Mouse (Mus musculus) adipose tissue, adult 10 weeks (tissue): ENCODE results near the gene Prdx6b. TPM values are rescaled to one million over a fixed set of nuclear protein-coding genes. Genes with fewer than 3 reads are reported as not detected.

Source experiments
- polyA plus RNA-seq: library from polyadenylated mRNA; stranded (reverse); fragments of 350-450 nt; fragmentation: Illumina TruSeq; extraction: RNeasy Lipid Tissue Mini Kit (QIAGEN cat#74804); gene quantifications from one replicate; pipeline ENCODE4 v1.2.3, GENCODE M21; 2014; ENCODE audit warnings: low read depth, low replicate concordance

The Prdx6b gene
- 4.7 TPM for polyA plus RNA-seq

GRCm38 (mm10) chr2:80292172-80292571 lies at the start of gene Prdx6b:
Prdx6b (plus strand) TSS chr2:80292472.

DNA sequence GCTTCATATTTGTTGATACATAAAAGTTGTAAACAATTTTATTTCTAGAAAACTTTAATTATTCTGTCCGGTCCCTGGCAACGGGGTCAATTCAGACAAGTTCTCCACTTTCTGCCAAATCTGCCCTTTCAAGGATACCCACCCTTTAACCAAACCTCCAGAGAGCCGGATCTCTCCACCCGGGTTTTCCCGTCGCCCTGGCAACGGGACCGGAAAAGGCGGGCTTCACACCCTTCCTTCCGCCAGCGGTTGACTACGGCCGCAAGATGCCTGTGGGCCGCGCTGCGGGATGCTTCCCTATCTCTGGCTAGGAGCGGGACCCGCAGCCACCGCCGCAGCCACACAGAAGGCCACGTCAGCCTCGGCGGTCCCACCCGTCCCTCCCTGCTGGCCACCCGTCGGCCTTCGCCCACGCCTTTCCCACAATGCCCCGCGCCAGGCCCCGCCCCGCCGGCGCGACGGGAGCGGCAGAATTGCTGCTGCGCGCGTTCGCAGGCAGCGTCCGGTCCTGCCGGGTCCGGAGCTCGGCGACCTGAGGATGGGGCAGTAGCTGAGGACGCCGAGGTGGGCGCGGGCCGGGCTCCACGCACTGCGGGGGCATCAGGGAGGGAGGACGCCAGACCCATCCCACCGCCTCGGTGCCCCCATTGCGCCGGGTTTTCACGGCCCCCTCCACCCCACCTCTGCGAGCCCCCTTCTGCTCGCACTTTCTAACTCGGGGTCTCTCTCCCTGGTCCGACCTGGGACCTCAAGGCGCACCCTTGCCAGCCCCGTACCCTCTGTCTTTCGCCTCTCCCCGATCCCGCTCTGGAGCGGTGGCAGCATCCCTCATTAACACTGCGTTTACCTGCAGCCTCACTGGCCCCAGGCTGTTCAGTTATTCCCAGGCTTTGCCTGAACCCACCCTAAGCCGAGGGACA lies 23.2 kb downstream of the Prdx6b start, which contains the start of gene Dnajc10:
Gene Dnajc10 (plus strand): TSS at position 225 of the 920 bp plus-strand sequence.

Other genes with a start within 250 kb of the Prdx6b start
- gene Pde1a, start 163.0 kb upstream of the Prdx6b start, polyA plus RNA-seq: 35.9 TPM
- 403 TPM for gene Dnajc10, start 23.0 kb downstream of the Prdx6b start, polyA plus RNA-seq
- gene Frzb, start 155.2 kb downstream of the Prdx6b start, polyA plus RNA-seq: 0.77 TPM